Mouse (Mus musculus): Measurements from ENCODE around the gene Samd10. TPM values are rescaled to one million over a fixed set of nuclear protein-coding genes. Genes with fewer than 3 reads are reported as not detected.

Gene Samd10
- 10 to 100 TPM; 21.5 to 22.0 TPM for total RNA-seq (2021)
- long read RNA-seq, experiment 1, transcript Samd10-201 (5 exons, 2,164 nt) = major isoform, 16 of 33 reads
- long read RNA-seq, experiment 1, transcript Samd10-203 (5 exons, 2,131 nt) = major isoform, 16 of 33 reads
- long read RNA-seq, experiment 1, partial matches to known transcripts = 0 of 33 reads
- long read RNA-seq, experiment 1, other reads (novel, unspliced or antisense) = 1 of 33 reads
- long read RNA-seq, experiment 2, transcript Samd10-201 (5 exons, 2,164 nt) = minor isoform, 13 of 34 reads
- long read RNA-seq, experiment 2, transcript Samd10-203 (5 exons, 2,131 nt) = major isoform, 16 of 34 reads
- long read RNA-seq, experiment 2, partial matches to known transcripts = 0 of 34 reads
- long read RNA-seq, experiment 2, other reads (novel, unspliced or antisense) = 5 of 34 reads

- Histone ChIP-seq H3K4me3 (peak within 1 kb of the TSS; percentile 84), H3K27ac (peak within 1 kb of the TSS; percentile 94)
- TF ChIP-seq CTCF (IDR thresholded peaks at IDR 0.05) = peak; percentile 39
- intact Hi-C loops (cut with DNase I) = loop anchor here (5.0 kb wide), 2 partner anchors 206 to 411 kb away; partner anchors contain the start of gene Ppdpf
- DNase-seq (ENCODE audit: extremely low spot score in 1 of 2, low spot score in 2 of 2) = peak; percentile 71 to 74
Measured at GRCm38 (mm10) chr2:181598454-181599351, at the start of gene Samd10. Gene Samd10 (minus strand): TSS chr2:181599212.

- intact Hi-C loops (cut with DNase I) = no loop called here
- Histone ChIP-seq H3K27ac (no peak overlapping the region), H3K4me3 (no peak overlapping the region)
- DNase-seq (ENCODE audit: extremely low spot score in 1 of 2, low spot score in 2 of 2) = no peak
- no peak for TF ChIP-seq CTCF (IDR thresholded peaks at IDR 0.05)
Measured at GRCm38 (mm10) chr2:181646626-181647472, 47.8 kb upstream of the Samd10 start.

GRCm38 (mm10) chr2:181645666-181646065 lies 46.7 kb upstream of the Samd10 start:
- Histone ChIP-seq H3K4me3 (no peak overlapping the region), H3K27ac (no peak overlapping the region)
- no peak for TF ChIP-seq CTCF (IDR thresholded peaks at IDR 0.05)
- DNase-seq (ENCODE audit: extremely low spot score in 1 of 2, low spot score in 2 of 2) = no peak
- intact Hi-C loops (cut with DNase I) = no loop called here

- no peak overlapping the region for H3K27ac ChIP-seq
- intact Hi-C loops (cut with DNase I) = no loop called here
- DNase-seq (ENCODE audit: extremely low spot score in 1 of 2, low spot score in 2 of 2) = no peak
- peak; percentile 69 for TF ChIP-seq CTCF (IDR thresholded peaks at IDR 0.05)
- no peak overlapping the region for H3K4me3 ChIP-seq
Measured at GRCm38 (mm10) chr2:181644361-181644760, 45.3 kb upstream of the Samd10 start.

GRCm38 (mm10) chr2:181635865-181636264 lies 36.9 kb upstream of the Samd10 start:
- DNase-seq (ENCODE audit: extremely low spot score in 1 of 2, low spot score in 2 of 2) = no peak
- TF ChIP-seq CTCF (IDR thresholded peaks at IDR 0.05) = no peak
- intact Hi-C loops (cut with DNase I) = no loop called here
- H3K27ac ChIP-seq = no peak overlapping the region
- no peak overlapping the region for H3K4me3 ChIP-seq

GRCm38 (mm10) chr2:181632624-181633023 lies 33.6 kb upstream of the Samd10 start:
- no peak overlapping the region for H3K27ac ChIP-seq
- H3K4me3 ChIP-seq = no peak overlapping the region
- no peak for DNase-seq (ENCODE audit: extremely low spot score in 1 of 2, low spot score in 2 of 2)
- intact Hi-C loops (cut with DNase I) = no loop called here
- TF ChIP-seq CTCF (IDR thresholded peaks at IDR 0.05) = no peak

GRCm38 (mm10) chr2:181628471-181628870 lies 29.5 kb upstream of the Samd10 start:
- intact Hi-C loops (cut with DNase I) = loop anchor here (10.0 kb wide), 1 partner anchor 216 kb away; no protein-coding TSS in a partner anchor
- Histone ChIP-seq H3K4me3 (no peak overlapping the region), H3K27ac (no peak overlapping the region)
- DNase-seq (ENCODE audit: extremely low spot score in 1 of 2, low spot score in 2 of 2) = no peak
- no peak for TF ChIP-seq CTCF (IDR thresholded peaks at IDR 0.05)

- intact Hi-C loops (cut with DNase I) = loop anchor here (10.0 kb wide), 1 partner anchor 221 kb away; no protein-coding TSS in a partner anchor
- no peak overlapping the region for H3K27ac ChIP-seq
- no peak for DNase-seq (ENCODE audit: extremely low spot score in 1 of 2, low spot score in 2 of 2)
- no peak overlapping the region for H3K4me3 ChIP-seq
- TF ChIP-seq CTCF (IDR thresholded peaks at IDR 0.05) = peak; percentile 57
Measured at GRCm38 (mm10) chr2:181623401-181623800, 24.4 kb upstream of the Samd10 start.

GRCm38 (mm10) chr2:181618761-181619495 lies 19.9 kb upstream of the Samd10 start:
- no peak for TF ChIP-seq CTCF (IDR thresholded peaks at IDR 0.05)
- intact Hi-C loops (cut with DNase I) = no loop called here
- no peak overlapping the region for H3K4me3 ChIP-seq

GRCm38 (mm10) chr2:181602367-181602766 lies 3.4 kb upstream of the Samd10 start:
- intact Hi-C loops (cut with DNase I) = loop anchor here (5.0 kb wide), 1 partner anchor 75 kb away; no protein-coding TSS in a partner anchor
- no peak overlapping the region for H3K27ac ChIP-seq
- peak overlapping the region; percentile 74 for H3K4me3 ChIP-seq
- TF ChIP-seq CTCF (IDR thresholded peaks at IDR 0.05) = no peak
- no peak for DNase-seq (ENCODE audit: extremely low spot score in 1 of 2, low spot score in 2 of 2)

More at GRCm38 (mm10) chr2:181618761-181619495, 19.9 kb upstream of the Samd10 start:
- DNase-seq (ENCODE audit: extremely low spot score in 1 of 2, low spot score in 2 of 2) = no peak
- H3K27ac ChIP-seq = no peak overlapping the region

All from left cerebral cortex, adult 2 months (tissue).